Mouse (Mus musculus) hindbrain, embryonic 11.5 days (tissue): ENCODE data around the gene Hs3st2. TPM values are rescaled to one million over a fixed set of nuclear protein-coding genes. Genes with fewer than 3 reads are reported as not detected.
A peak's percentile ranks its signal among the peaks of the same experiment; 100 is the strongest.
"Not testable (repeated sequence)": the region's sequence is repeated elsewhere in the genome, so short reads cannot be mapped to it uniquely, and the experiment has no call there.

ENCODE experiments used
- ATAC-seq: fragments of 200-750 bp; cut with Nextera tagmentation; 2 replicates; pipeline ENCODE4 v1.8.0; 2017; ENCODE audit warnings: mild to moderate bottlenecking, moderate TSS enrichment, moderate library complexity; ENCODE audit not compliant: low FRiP score
- DNase-seq: peaks from one replicate; pipeline ENCODE4 v3.0.0-alpha.2; 2015; ENCODE audit warnings: low spot score
- H3K27ac ChIP-seq: fragments of 300-500 bp; sonication (generic); 2 replicates; pipeline ENCODE4 v1.5.1; 2014; ENCODE audit warnings: mild to moderate bottlenecking, low read depth, low read length
- H3K27me3 ChIP-seq: fragments of 300-500 bp; sonication (generic); 2 replicates; pipeline ENCODE4 v1.6.1; 2014; ENCODE audit warnings: mild to moderate bottlenecking, low read length, moderate library complexity, mixed read lengths; ENCODE audit not compliant: control insufficient read depth, insufficient read depth
- H3K36me3 ChIP-seq: fragments of 300-500 bp; sonication (generic); 2 replicates; pipeline ENCODE4 v1.6.1; 2014; ENCODE audit warnings: mild to moderate bottlenecking, low read length, moderate library complexity, mixed read lengths; ENCODE audit not compliant: control insufficient read depth, insufficient read depth
- H3K4me1 ChIP-seq: fragments of 300-500 bp; sonication (generic); replicated peaks from 2 replicates; pipeline ENCODE4 v1.6.1; 2014; ENCODE audit warnings: low read length, mixed read lengths; ENCODE audit not compliant: control insufficient read depth, insufficient read depth
- H3K4me2 ChIP-seq: fragments of 300-500 bp; sonication (generic); replicated peaks from 2 replicates; pipeline ENCODE4 v1.6.1; 2014; ENCODE audit warnings: mild to moderate bottlenecking, low read depth, low read length
- H3K4me3 ChIP-seq: fragments of 300-500 bp; sonication (generic); 2 replicates; pipeline ENCODE4 v1.5.1; 2014; ENCODE audit warnings: low read depth, low read length
- H3K9ac ChIP-seq: fragments of 300-500 bp; sonication (generic); 2 replicates; pipeline ENCODE4 v1.6.1; 2014; ENCODE audit warnings: low read depth, low read length
- H3K9me3 ChIP-seq: fragments of 300-500 bp; sonication (generic); 2 replicates; pipeline ENCODE4 v1.6.1; 2016; ENCODE audit warnings: low read length; ENCODE audit not compliant: control insufficient read depth
- WGBS: fragments of 180-500 bp; shearing (Covaris S2); extraction: QIAGEN DNeasy Blood & Tissue Kit; methylation state at CpG from one replicate; pipeline ENCODE4 v1.1.7; 2014; 5-methylcytosine and 5-hydroxymethylcytosine counted together
- polyA plus RNA-seq: library from polyadenylated mRNA; unstranded; fragments of >200 nt; fragmentation: Nextera tagmentation; extraction: Ambion mirVana; gene quantifications from 2 replicates; pipeline ENCODE4 v1.2.1, GENCODE M21; 2014

Gene Hs3st2
- 2.1 and 2.3 TPM in 2 replicates for polyA plus RNA-seq

DNA sequence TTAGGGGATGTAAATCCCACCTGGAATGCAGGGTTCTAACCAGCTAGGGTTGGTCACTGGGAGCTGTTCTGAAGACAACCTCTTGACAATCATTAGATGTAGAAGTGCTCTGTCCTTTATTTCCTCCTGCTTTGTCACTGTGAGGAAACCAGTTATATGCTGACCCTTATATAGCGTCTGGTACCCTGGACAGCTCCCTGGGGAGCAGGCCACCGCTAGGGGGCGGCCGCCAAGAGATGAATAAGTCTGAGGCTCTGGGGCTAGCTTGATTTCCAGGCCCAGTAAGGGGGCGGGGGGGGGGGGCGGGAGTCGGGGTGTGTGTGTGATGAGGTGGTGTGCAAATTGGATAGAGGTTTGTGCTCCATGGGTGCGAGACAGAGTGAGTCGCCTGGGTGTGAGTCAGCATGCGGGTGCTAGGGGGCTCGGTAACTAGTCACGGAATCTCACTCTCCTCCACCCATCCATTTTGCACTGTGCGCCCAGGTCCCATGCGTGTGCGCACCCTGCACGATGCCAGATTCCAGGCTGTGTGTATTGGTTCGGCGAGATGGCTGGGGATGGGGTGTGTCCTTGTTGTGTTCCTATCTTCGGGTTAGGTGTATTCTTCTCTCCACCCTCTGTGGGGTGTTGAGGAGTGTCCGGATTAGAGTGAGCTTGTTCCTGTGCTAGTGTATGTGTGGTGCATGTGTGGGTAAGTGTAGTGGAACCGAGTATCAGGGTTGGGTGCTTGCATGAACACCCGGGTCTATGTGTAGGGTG is at the start of gene Hs3st2:
Gene Hs3st2, plus strand, starts transcription at position 635 of the 759 bp plus-strand sequence.
- no peak within 1 kb of the TSS for H3K27ac ChIP-seq
- peaks cover 34% of the 10 kb centered on the region for H3K27me3 ChIP-seq
- H3K4me3 ChIP-seq: peak within 1 kb of the TSS; percentile 36
- WGBS: 3% methylated on average over 22 of the region's 22 CpGs
- ATAC-seq (peak; percentile 74), DNase-seq (peak; percentile 84)
- H3K9me3 ChIP-seq: no peaks in the 10 kb centered on the region
- H3K4me1 ChIP-seq: peaks cover 4% of the 10 kb centered on the region; the same call in 1 of the 2 replicates
- H3K9ac ChIP-seq: 0 out of 2 replicates have a peak within 1 kb of the TSS, but pooled peaks have one; percentile 2
- peak within 1 kb of the TSS; percentile 79 for H3K4me2 ChIP-seq
- no peaks in the 10 kb centered on the region for H3K36me3 ChIP-seq

DNA sequence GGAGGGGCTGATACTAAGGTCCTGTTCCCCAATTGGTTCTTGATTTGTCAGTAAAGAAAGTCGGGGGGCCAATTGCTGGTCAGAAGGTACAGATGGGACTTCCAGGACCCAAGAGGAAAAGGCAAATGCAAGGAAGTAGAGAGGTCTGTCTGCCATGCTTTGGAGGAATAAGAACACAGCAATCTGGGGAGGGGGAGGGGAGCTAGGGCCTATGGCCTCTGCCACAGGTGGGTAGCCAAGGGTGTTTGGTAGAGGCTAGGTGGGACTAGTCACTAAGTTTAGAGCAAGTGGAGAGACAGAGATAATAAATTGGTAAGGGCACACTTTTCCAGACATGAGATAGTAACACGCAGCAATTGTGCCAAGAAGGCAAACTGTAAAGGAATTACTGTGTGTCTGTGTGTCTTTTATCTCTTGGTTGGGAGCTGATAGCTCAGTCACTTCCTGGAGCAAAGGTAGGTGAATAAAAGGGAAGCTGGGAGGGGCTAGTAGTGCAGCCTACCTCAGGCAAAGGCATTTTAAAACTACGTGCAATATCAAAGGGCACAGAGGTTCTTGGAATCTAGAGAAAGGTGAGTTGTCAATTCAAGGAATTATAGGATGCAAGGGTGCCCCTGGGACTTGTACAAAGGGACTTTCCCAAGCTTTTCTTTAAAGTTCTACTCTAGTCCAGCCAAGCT is 43.2 kb upstream of the Hs3st2 start:
- Histone ChIP-seq H3K4me1 (no peaks in the 10 kb centered on the region), H3K4me3 (no peak overlapping the region), H3K36me3 (no peaks in the 10 kb centered on the region), H3K27ac (no peak overlapping the region), H3K4me2 (no peak overlapping the region), H3K9ac (no peak overlapping the region), H3K9me3 (no peaks in the 10 kb centered on the region), H3K27me3 (no peaks in the 10 kb centered on the region)
- 88% methylated on average over 3 of the region's 3 CpGs for WGBS
- DNase-seq (no peak), ATAC-seq (no peak)

DNA sequence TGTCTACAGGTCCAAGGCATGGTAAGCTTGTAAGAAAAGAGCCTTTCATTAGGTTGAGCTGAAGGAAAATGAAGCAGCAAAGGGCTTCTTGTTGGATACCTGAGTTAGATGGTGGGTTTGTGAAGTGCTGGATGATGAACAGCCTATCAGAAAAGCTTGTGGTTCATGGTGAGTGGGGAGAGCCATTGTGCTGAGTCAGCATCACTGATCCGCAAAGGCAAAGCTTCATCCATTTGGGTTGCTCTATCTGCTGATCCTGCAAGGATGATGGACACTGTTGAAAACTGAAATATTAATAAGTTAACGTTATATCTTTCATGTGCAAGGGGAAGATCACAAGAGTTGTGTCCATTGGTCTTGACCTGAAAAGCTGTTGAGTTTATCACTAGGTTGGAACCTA is 40.0 kb upstream of the Hs3st2 start:
- H3K4me3 ChIP-seq: no peak overlapping the region
- WGBS: 90% methylated on average over 2 of the region's 2 CpGs
- H3K4me2 ChIP-seq: no peak overlapping the region
- H3K9ac ChIP-seq: no peak overlapping the region
- DNase-seq: no peak
- no peaks in the 10 kb centered on the region for H3K36me3 ChIP-seq
- H3K9me3 ChIP-seq: no peaks in the 10 kb centered on the region
- no peak overlapping the region for H3K27ac ChIP-seq
- no peaks in the 10 kb centered on the region for H3K4me1 ChIP-seq
- no peaks in the 10 kb centered on the region for H3K27me3 ChIP-seq
- no peak for ATAC-seq

DNA sequence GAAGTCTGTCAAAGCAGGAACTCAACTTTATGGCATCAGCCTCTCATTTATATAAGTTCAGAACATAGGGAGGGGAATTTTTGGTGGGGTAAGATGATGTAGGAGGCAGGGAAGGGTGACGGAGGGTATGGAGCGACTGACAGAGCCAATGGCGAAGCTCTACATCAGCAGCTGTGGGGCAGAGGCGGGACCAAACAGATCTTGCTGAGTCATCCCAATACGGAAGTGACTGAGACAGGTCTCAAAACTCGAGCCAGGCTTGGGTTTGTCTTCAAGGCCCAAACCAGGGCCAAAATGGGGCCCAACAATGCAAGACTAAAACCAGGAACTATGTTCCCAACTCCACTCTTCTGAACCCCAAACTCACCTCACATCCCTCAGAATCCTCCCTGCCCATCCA is 30.2 kb upstream of the Hs3st2 start:
- 91% methylated on average over 6 of the region's 6 CpGs for WGBS
- H3K4me1 ChIP-seq, H3K9me3 ChIP-seq, H3K4me2 ChIP-seq, H3K27ac ChIP-seq, H3K27me3 ChIP-seq, ATAC-seq, H3K4me3 ChIP-seq, H3K36me3 ChIP-seq, H3K9ac ChIP-seq, DNase-seq: not testable (repeated sequence)

DNA sequence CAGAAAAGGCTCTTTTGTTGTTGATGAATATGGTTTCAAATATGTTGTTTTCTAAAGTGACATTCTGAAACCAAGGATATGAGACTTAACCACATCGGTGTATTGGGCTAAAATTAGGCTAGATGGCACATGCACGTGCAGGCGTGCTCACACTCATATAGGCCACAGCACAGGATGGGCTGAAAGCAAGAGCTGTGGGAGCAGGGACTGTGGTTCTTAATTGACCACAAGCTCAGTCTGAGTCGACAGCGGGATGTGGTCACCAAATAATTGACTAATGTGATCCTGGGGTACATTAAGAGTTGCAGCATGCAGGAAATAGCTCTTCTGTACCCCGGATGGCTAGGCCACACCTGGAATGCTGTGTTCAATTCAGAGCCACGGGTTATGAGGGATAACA is 26.1 kb upstream of the Hs3st2 start:
- H3K9ac ChIP-seq: no peak overlapping the region
- no peaks in the 10 kb centered on the region for H3K4me1 ChIP-seq
- 86% methylated on average over 7 of the region's 7 CpGs for WGBS
- no peak overlapping the region for H3K27ac ChIP-seq
- no peak overlapping the region for H3K4me3 ChIP-seq
- H3K9me3 ChIP-seq: no peaks in the 10 kb centered on the region
- ATAC-seq (no peak), DNase-seq (no peak)
- no peak overlapping the region for H3K4me2 ChIP-seq
- H3K36me3 ChIP-seq: no peaks in the 10 kb centered on the region
- H3K27me3 ChIP-seq: no peaks in the 10 kb centered on the region

DNA sequence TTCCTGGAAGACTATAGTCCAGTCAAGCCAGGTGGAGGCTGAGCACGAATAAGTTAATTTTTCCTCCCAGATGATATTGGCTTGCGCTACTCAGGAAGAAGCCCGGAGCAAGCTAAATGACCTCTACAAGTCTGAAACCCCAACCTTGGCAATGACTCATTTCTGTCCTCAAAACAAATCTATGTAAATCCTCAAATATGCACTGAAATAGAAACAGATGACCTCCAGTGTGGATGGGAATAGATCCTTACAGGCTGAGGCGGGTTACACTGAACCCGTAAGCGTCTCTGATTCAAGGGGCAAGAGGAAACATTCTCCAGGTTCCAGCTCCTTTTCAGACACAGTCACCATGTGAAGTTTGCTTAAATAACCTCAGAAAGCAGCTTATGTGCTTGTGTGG is 24.5 kb upstream of the Hs3st2 start:
- Histone ChIP-seq H3K27me3 (no peaks in the 10 kb centered on the region), H3K4me3 (no peak overlapping the region), H3K4me2 (no peak overlapping the region), H3K27ac (no peak overlapping the region), H3K9me3 (no peaks in the 10 kb centered on the region), H3K9ac (no peak overlapping the region), H3K4me1 (no peaks in the 10 kb centered on the region), H3K36me3 (no peaks in the 10 kb centered on the region)
- WGBS: 93% methylated on average over 6 of the region's 6 CpGs
- DNase-seq (no peak), ATAC-seq (no peak)

DNA sequence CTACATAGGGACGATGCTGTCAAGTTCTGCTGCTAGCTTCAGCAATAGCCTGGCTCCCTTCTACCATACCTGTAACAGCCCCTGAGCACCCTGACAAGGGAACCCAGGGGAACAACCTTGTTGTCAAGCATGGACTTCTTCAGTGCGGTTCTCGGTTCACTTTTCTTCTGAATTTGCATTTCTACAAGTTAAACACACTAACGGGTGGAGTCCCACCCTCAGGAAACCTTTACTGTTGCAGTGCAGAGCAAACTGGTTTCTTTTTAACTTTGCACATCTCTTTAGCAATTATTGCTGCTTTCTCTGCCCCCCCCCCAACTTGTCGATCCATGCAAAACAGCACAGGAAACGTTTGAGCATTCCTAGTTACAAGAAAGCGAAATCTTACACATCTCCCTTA is 19.7 kb upstream of the Hs3st2 start:
- H3K27me3 ChIP-seq: no peaks in the 10 kb centered on the region
- H3K27ac ChIP-seq: no peak overlapping the region
- H3K4me3 ChIP-seq: no peak overlapping the region
- H3K4me1 ChIP-seq: no peaks in the 10 kb centered on the region
- no peak overlapping the region for H3K9ac ChIP-seq
- 90% methylated on average over 7 of the region's 7 CpGs for WGBS
- no peaks in the 10 kb centered on the region for H3K36me3 ChIP-seq
- H3K4me2 ChIP-seq: no peak overlapping the region
- no peak for ATAC-seq
- H3K9me3 ChIP-seq: no peaks in the 10 kb centered on the region
- DNase-seq: no peak

DNA sequence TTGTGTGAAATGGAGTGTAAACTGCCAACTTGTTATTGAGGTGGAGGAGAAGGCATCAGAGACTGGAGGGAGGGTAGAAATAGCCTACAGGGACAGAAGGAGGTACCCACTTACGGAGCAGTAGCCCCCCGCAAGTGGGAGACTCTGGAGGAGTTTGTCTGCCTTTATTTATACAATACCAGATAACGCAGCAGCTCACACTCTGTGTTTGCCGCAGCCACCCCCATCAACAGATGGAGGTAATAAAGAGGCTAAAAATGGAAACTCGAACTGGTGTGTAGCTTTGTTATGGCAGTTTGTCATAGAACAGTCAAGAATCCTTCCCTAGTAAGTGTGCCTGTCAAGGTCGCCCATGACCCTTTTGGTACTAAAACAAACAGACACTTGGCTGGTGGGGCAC is 16.2 kb upstream of the Hs3st2 start:
- no peaks in the 10 kb centered on the region for H3K27me3 ChIP-seq
- H3K27ac ChIP-seq: no peak overlapping the region
- no peak overlapping the region for H3K9ac ChIP-seq
- WGBS: 84% methylated on average over 6 of the region's 6 CpGs
- DNase-seq: no peak
- H3K9me3 ChIP-seq: no peaks in the 10 kb centered on the region
- H3K4me1 ChIP-seq: no peaks in the 10 kb centered on the region
- no peak overlapping the region for H3K4me3 ChIP-seq
- H3K4me2 ChIP-seq: no peak overlapping the region
- no peaks in the 10 kb centered on the region for H3K36me3 ChIP-seq
- ATAC-seq: no peak

DNA sequence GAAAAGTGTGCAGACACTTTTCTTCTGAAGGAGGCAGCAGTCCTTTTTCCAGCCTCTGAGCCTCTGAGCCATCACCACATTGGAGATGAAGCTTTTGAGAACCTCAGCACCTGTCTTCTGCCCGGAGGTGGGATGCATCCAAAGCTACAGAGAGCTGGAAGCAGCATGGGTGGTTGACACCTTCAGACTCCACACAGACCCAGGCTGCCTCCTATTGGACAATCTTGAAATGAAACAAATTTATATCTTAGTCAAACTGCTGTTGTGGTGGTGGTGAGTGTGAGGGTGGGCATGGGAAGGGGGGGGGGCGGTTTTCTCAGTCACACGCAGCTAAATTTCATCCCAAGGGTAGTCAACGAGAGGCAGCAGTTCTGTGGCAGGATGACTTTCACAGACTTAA is 12.7 kb upstream of the Hs3st2 start:
- ATAC-seq (no peak), DNase-seq (no peak)
- WGBS: 62% methylated on average over 4 of the region's 4 CpGs
- no peaks in the 10 kb centered on the region for H3K9me3 ChIP-seq
- H3K4me2 ChIP-seq: no peak overlapping the region
- H3K27ac ChIP-seq: no peak overlapping the region
- H3K9ac ChIP-seq: no peak overlapping the region
- H3K27me3 ChIP-seq: no peaks in the 10 kb centered on the region
- H3K4me3 ChIP-seq: no peak overlapping the region
- no peaks in the 10 kb centered on the region for H3K4me1 ChIP-seq
- no peaks in the 10 kb centered on the region for H3K36me3 ChIP-seq
